Mouse (Mus musculus) subcutaneous adipose tissue, adult 2 months (tissue): ENCODE data around the gene Slc17a3. TPM values are rescaled to one million over a fixed set of nuclear protein-coding genes. Genes with fewer than 3 reads are reported as not detected.

Experiments used
- polyA plus RNA-seq: library from polyadenylated mRNA; depleted of rRNA; stranded (reverse); fragments of >200 nt; gene quantifications from 2 replicates; pipeline ENCODE4 v1.2.3, GENCODE M21; 2012; ENCODE audit warnings: low replicate concordance; rRNA removed

Gene Slc17a3
- polyA plus RNA-seq: not detected in 2 replicates

DNA sequence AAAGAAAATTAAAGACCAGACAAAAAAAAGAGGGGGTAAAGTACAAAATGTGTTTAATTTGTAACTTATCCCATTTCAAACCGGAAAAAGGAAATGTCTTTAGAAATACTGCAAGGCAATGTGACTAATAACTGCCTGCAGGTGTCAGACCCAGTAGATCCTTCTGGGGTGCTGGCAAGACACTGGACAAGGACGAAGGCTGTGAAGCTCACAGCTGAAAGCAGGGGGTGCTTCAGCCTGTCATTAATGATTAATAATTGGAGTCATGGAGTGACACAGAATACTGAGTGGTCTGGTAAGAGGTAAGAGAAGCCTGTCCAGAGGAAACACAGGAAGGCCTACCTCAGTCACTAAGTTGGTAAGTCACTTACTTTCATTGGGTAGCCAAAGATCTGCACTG is at the start of gene Slc17a3:
Gene Slc17a3, plus strand, starts transcription at position 127 of the 400 bp plus-strand sequence.

DNA sequence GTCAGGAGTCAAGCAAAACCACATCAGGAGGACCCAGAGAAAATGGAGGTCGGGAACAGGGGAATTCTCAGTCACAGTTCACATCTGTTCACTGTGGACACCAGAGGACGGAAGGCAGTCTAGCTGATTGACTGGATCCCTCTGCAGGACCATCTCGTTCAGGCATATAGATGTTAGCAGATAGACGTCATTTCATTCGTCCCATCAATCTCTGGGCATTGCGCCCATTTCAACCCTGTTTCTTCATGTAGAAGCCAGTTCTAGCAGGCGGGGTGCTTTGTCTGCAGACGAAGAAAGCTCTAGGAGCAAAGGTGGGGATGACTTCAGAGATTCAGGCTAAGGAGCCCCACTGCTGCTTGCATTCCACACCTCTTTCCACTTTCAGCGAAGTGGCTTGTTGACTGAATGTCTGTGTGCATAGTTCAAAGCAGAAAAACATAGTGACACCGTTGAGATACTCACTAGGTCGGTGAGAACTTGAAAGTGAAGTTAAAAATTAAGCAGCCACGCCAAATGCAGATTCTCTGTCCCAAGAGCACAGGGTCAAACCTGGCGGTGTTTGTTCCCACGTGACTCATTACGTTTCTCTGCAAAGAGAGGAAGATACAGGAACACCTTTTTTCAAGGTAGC is 32.7 kb upstream of the Slc17a3 start, which contains the start of gene Slc17a2:
Gene Slc17a2, plus strand, starts transcription at position 572 of the 631 bp plus-strand sequence.

DNA sequence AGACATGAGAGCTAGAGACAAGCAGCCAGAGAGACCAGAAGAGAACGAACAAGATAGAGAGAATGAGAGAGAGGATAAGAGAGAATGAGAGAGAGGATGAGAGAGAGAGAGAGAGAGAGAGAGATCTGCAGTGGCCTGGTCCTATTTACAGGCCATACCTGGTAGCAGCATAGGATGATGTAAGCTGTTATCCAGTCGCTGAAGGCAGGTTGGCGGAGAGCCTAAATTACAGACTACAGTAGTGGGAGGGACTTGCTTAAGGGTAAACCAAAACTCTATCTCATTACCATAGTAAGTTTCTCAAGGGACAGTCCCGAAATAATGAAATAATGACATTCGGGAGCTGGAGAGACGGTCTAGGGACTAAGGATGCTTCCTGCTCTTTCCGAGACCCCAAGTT is 28.2 kb downstream of the Slc17a3 start, which contains the start of gene Slc17a1:
Gene Slc17a1, plus strand, starts transcription at position 346 of the 400 bp plus-strand sequence.

Other genes starting within 250 kb of the Slc17a3 start
- gene Hist1h2be, start 218.3 kb upstream of the Slc17a3 start, polyA plus RNA-seq: 3.5 and 10.2 TPM in 2 replicates
- 2.3 and 5.0 TPM in 2 replicates for gene Hist1h1e, start 216.9 kb upstream of the Slc17a3 start, polyA plus RNA-seq
- 0.29 and 0.85 TPM in 2 replicates for gene Hist1h2ac, start 155.5 kb upstream of the Slc17a3 start, polyA plus RNA-seq
- 245 and 394 TPM in 2 replicates for gene Hist1h2bc, start 155.2 kb upstream of the Slc17a3 start, polyA plus RNA-seq
- not detected in 2 replicates for gene Hist1h1t, start 143.6 kb upstream of the Slc17a3 start, polyA plus RNA-seq
- 5.8 TPM in 2 replicates for gene Hist1h4c, start 141.0 kb upstream of the Slc17a3 start, polyA plus RNA-seq
- 45.6 and 144 TPM in 2 replicates for gene Hfe, start 128.6 kb upstream of the Slc17a3 start, polyA plus RNA-seq
- 73.0 and 92.8 TPM in 2 replicates for gene Hist1h1c, start 100.6 kb upstream of the Slc17a3 start, polyA plus RNA-seq
- 0.89 and 13.7 TPM in 2 replicates for gene Hist1h3c, start 93.8 kb upstream of the Slc17a3 start, polyA plus RNA-seq
- 7.3 and 9.2 TPM in 2 replicates for gene Hist1h2bb, start 92.7 kb upstream of the Slc17a3 start, polyA plus RNA-seq
- 1.4 and 13.7 TPM in 2 replicates for gene Hist1h2ab, start 88.3 kb upstream of the Slc17a3 start, polyA plus RNA-seq
- gene Hist1h3b, start 87.2 kb upstream of the Slc17a3 start, polyA plus RNA-seq: 2.3 and 17.2 TPM in 2 replicates
- 7.7 TPM in 1 of 2 replicates, not detected in the other for gene Hist1h4b, start 82.4 kb upstream of the Slc17a3 start, polyA plus RNA-seq
- 7.6 and 9.8 TPM in 2 replicates for gene Hist1h4a, start 78.2 kb upstream of the Slc17a3 start, polyA plus RNA-seq
- 1.3 and 14.9 TPM in 2 replicates for gene Hist1h3a, start 77.0 kb upstream of the Slc17a3 start, polyA plus RNA-seq
- 0.17 and 0.86 TPM in 2 replicates for gene Hist1h1a, start 75.8 kb upstream of the Slc17a3 start, polyA plus RNA-seq
- 0.24 TPM in 1 of 2 replicates, not detected in the other for gene Trim38, start 69.5 kb upstream of the Slc17a3 start, polyA plus RNA-seq
- not detected in 2 replicates for gene Slc17a2, start 32.4 kb upstream of the Slc17a3 start, polyA plus RNA-seq
- gene Slc17a1, start 28.3 kb downstream of the Slc17a3 start, polyA plus RNA-seq: not detected in 2 replicates
- not detected in 2 replicates for gene Slc17a4, start 75.6 kb downstream of the Slc17a3 start, polyA plus RNA-seq
- gene Hist1h2ba, start 94.7 kb downstream of the Slc17a3 start, polyA plus RNA-seq: not detected in 2 replicates
- gene Hist1h2aa, start 95.0 kb downstream of the Slc17a3 start, polyA plus RNA-seq: not detected in 2 replicates
- not detected in 2 replicates for gene Scgn, start 151.8 kb downstream of the Slc17a3 start, polyA plus RNA-seq